Mouse (Mus musculus): Measurements from ENCODE around the gene Cenpm.
"Not testable (repeated sequence)": the region's sequence is repeated elsewhere in the genome, so short reads cannot be mapped to it uniquely, and the experiment has no call there.

The Cenpm gene

DNA sequence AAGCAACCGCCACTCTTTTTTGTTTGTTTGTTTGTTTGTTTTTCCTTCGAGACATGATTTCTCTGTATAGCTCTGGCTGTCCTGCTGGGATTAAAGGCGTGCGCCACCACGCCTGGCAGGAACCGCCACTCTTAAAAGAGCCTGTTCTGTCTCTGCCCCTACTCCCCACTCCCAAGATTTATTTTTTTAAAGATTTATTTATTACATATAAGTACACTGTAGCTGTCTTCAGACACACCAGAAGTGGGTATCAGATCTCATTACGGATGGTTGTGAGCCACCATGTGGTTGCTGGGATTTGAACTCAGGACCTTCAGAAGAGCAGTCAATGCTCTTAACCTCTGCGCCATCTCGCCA, 235 bp upstream of the Cenpm start:
- in situ Hi-C loops (cut with MboI, MseI) = not testable (repeated sequence)

DNA sequence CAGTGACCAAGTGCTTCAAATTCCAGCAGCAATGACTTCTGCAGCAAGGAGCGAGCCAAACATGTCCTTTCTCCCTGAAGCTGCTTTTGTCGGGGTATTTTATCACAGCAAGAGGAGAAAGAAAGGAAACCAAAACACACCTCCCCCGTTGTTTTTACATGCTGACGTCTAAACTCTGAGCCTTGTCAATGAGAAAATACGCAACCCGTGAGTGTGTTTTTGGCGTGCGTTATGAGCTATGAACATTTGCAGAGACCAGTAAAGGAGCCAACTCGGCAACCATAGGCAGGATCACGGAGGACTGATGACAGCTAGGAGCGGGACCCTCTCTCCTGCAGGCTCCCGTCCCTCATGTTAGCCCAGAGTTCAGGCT, 820 bp downstream of the Cenpm start:
- in situ Hi-C loops (cut with MboI, MseI) = no loop called here

DNA sequence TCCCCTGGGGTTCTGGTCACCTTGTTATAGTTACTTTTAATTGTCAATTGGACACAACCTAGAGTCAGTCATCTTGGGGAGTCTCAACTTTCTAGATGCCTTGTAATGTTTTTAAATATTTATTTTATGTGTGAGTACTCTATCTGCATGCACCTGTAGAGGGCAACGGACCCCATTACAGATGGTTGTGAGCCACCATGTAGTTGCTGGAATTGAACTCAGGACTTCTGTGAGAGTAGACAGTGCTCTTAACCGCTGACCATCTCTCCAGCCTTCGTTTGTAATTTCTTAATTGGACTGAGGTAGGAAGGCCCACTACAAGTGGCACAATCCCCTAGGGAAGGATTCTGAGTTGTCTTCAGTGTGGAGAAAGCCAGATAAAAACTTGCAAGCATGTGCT, 1.2 kb downstream of the Cenpm start:
- in situ Hi-C loops (cut with MboI, MseI) = no loop called here

DNA sequence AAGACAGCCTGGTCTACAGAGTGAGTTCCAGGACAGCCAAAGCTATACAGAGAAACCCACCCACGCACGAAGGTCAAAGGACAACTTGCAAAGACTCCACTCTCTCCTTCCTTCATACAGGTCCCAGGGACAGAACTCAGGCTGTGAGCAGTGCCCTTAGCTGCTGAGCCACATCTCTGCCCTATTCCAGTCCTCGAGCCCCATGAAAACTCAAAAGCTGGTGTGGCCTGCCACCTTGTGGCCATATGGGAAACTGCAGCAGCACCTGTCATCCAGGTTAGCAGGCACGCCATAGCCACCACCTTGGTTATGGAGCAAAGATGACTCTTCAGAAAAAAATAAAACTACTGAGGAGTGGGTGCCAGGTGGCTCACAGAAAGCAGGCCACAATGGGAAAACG, 8.0 kb downstream of the Cenpm start:
- in situ Hi-C loops (cut with MboI, MseI) = loop anchor here in 1 of 2 experiments (10.0 kb wide), 1 partner anchor 172 kb away; the partner anchor contains the start of gene Mei1

DNA sequence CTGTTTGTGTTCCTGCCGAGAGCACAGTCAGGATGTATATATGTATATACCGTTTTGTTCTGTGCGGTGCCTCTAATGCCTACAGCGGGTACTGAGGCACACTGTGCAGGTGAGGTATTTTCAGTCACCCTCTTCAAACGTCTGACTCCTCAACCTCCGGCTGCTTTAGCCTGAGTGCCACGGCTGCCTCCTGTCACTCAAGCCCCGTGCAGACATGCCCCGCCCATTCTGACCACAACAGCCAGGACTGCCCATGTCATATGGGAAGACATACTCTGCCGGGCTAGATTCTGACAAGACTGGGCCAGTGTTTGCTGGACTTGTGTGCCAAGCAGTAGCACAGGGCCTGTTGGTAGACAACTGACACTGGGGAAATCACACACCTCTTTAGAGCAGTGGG, 8.9 kb downstream of the Cenpm start:
- in situ Hi-C loops (cut with MboI, MseI) = loop anchor here in 1 of 2 experiments (10.0 kb wide), 1 partner anchor 171 kb away; the partner anchor contains the start of gene Mei1

DNA sequence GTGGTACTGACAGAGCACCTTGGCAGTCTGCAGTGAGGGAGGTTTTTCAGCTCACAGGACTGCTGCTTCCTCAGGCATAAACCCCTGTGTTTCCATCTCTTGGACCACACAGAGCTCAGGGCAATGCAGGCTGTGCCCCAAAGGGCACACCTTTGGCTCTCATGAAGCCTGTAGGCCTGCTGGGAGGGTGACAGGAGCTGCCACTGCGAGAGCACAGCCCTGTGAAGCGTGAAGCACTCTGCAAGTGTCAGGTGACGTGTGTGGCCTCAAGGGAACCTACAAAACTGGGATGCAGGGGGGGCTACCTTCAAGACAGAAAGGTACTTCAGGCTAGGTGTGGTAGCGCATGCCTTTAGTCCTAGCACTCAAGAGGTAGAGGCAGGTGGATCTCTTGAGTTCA, 11.9 kb downstream of the Cenpm start:
- in situ Hi-C loops (cut with MboI, MseI) = loop anchor here in 1 of 2 experiments (10.0 kb wide), 1 partner anchor 168 kb away; the partner anchor contains the start of gene Mei1

DNA sequence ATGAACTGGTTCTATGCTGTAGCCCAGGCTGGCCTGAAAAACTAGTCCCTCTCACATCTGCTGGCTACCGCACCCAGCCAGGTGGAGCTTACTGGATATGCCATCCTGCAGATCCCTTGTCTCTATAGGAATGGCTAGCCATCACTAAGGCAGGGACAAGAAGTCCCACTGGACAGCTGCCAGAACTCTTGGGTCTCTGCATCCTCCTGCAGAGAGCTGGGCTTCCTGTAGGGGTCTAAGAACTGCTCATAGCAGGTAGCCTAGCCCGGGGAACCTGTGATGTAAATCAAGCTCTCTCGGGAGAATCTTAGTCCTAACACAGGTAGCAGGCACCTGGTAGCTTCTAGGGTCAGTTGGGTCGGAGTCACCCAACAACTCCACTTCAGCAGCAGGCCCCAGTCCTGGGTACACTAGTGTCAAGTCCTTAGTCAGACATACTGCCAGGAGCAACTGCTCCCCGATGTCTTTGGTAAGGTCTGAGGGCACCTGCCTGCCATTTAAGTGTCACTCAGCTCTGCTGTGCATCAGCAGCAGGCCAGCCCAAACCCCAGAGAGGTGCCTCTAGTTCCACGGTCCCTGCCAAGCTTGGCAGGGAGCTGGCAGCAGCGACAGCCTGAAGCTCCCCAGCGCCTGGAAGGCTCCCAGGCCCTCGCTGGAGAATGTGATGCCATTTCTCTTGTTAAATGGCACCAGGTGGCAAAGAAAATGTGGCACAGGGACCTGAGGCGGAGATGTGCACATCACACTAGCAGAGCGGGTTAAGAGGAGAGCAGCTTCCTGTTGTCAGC, 12.8 kb downstream of the Cenpm start:
- in situ Hi-C loops (cut with MboI, MseI) = loop anchor here in 1 of 2 experiments (10.0 kb wide), 1 partner anchor 167 kb away; the partner anchor contains the start of gene Mei1

DNA sequence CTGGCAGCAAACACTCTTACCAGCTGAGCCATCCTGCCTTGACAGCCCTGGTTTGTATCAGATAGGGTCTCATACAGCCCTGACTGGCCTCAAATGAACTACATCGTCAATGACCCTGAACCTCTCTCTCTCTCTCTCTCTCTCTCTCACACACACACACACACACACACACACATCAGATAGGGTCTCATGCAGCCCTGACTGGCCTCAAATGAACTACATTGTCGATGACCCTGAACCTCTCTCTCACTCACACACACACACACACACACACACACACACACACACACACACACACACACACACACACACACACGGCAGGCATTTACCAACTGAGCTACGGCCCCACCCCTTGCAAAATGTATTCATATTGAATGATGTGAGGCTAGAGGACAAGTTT, 13.4 kb downstream of the Cenpm start:
- in situ Hi-C loops (cut with MboI, MseI) = loop anchor here in 1 of 2 experiments (10.0 kb wide), 1 partner anchor 166 kb away; the partner anchor contains the start of gene Mei1

DNA sequence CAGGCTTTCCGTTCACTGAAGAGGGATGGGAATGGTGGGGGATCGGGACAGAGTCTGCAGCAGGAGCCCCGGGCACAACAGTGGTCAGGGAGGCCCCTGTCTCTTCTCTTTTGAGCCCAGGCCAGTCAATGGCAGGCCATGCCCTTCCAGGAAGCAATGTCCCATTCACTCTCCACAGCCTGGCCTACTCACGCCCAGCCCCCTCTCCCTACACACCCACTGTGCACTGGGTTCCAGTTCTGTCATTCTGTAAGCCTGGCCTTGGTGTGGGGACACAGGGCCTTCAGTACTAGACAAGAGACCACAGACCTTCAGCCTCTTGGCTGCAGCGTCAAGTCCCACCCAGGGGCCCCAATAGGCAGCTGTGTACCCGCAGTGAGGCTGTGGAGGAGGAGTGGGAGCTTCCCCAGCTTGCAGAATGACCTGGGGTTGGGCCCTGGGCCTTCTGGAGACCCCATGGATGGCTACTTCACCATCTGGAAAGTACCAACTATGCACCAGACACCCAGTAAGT, 14.4 kb downstream of the Cenpm start:
- in situ Hi-C loops (cut with MboI, MseI) = loop anchor here in 1 of 2 experiments (10.0 kb wide), 1 partner anchor 165 kb away; the partner anchor contains the start of gene Mei1

DNA sequence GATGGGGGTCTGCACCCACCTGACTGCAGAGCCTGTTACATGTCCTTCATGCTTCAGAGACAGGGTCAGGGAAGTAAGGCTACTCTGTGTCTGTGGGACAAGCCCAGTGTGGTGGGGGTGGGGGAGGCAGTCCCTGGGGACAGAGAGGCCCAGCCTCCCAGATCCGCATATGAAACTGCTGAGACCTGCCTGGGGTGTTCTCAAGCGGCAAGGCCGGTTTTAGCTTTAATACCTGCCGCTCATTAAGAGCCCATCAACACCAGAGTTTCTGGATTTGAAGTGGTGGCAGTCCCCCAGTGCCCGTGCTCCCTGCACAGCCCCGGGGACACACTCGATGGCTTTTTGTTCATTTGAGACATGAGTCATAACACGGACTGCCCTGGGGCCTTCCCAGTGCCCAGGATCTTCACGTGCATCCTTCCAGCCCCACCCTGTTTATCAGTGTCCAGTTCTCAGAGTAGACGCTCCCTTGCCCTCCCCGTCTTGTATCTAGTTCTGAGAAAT, 15.0 kb downstream of the Cenpm start:
- in situ Hi-C loops (cut with MboI, MseI) = loop anchor here (5.0 to 10.0 kb wide), 4 partner anchors 92 to 165 kb away; partner anchors contain the start of gene Mei1 (in 2 of the 2)

DNA sequence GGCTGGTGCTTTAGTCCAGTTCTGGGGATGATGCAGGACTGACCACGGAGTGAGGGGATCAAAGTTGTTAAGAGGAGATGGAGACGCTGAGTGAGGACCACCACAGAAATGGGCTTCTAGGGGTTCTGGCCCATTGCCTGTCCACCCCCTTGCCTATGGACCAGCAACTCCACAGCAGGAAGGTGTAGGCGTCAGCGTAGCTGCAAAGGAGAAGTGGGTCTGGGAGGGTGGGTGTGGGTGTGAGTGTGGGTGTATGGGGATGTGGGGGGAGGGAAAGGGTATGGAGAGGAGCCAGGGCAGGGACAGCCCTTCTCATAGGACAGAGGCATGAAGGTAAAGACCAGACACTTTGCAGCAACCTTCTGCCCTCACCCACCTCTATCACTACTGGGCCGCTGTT, 18.8 kb downstream of the Cenpm start:
- in situ Hi-C loops (cut with MboI, MseI) = loop anchor here (5.0 kb wide), 3 partner anchors 88 to 158 kb away; partner anchors contain the start of gene Mei1 (in 1 of the 2)

DNA sequence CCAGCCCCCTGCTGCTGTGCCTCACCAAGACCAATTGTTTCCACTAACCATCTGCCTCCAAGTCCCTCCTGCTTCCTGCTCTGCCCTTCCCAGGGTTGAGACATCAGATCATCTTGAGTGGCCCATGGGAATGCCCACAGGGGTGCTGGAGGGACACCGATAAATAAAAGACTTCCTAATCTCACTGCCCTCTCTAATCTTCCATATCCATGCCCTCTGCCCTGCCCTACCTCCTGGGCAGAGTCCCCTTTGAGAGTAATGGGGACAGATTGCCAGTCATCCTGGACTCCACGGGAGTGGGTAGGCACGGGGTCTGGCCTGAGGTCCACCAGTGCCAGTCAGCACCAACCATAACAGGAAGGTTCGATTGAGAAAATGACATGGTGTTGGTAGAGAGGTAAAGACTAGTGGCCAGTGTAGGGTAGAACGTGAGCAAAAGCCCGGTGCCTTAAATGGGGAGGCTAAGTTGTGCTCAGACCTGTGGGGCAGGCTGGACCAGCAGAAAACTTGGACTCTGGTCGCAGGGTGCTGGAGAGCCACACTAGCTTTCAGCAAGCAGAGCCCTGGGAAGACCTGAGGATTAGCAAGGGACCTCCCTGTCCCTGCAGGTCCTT, 19.8 kb downstream of the Cenpm start:
- in situ Hi-C loops (cut with MboI, MseI) = loop anchor here (5.0 kb wide), 3 partner anchors 87 to 157 kb away; partner anchors contain the start of gene Mei1 (in 1 of the 2)

DNA sequence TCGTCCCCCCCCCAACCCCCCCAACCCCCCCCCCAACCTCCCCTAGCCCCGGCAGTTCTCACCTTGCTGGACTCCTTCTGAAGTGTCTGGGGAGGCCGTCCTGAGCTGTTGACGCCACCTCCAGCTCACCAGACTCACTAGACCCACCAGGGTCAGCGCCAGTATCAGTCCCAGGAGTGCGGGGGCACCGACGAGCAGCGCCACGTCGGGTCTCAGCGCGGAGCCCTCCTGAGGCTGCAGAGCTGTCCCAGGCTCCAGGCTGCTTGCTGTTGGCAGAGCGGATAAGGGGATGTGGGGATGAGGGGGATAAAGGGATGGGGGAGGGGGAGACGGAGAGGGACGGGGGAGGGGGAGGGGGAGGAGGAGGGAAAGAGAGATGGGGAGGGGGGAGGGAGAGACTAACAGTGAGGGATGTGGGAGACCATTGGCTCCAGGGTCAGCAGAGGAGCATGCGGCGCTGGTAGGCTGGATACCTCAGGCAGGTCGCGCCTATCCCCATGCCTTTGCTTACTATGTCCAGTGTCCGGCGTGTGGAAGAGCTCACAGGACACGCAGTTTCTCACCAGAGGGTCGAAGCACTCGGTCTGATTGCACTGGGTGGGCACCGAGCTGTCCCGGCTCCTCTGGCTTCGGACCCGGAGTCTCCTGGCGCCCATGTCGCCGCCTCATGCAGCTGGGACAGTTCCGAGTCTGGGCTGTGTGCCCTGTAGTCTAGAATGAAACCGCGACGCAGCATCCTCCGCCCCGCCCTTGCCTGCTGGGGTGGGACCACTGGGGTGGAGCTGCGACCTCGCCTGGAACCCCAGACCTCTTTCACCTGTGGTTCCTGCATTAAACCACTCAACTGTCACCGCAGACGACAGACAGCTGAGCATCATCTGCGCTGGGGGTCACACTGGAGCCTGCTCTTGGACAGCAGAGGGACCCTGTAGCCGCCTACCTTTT, 20.6 kb downstream of the Cenpm start, which contains the start of gene Tnfrsf13c:
TSS of gene Tnfrsf13c (minus strand) at position 713 of the 945 bp plus-strand sequence.
- in situ Hi-C loops (cut with MboI, MseI) = no loop called here

DNA sequence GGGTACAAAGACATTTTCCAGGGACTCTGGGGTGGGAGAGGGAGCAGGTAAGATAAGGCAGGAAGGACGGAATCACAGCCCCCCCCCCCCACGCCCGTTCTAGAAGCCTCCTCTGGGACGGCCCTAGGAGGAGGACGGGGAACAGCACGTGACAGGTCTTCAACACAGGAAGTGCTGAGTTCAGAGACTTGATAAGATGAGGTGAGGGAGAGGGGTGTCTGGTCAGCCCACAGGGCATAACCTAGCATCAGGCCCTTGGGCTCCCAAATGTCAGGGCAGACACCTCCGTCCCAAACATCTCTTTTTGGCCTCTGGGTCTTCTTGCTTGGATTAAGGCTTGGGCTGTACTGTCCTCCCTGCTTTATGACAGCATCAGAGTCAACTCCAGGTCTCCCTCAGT, 21.3 kb downstream of the Cenpm start:
- in situ Hi-C loops (cut with MboI, MseI) = no loop called here

DNA sequence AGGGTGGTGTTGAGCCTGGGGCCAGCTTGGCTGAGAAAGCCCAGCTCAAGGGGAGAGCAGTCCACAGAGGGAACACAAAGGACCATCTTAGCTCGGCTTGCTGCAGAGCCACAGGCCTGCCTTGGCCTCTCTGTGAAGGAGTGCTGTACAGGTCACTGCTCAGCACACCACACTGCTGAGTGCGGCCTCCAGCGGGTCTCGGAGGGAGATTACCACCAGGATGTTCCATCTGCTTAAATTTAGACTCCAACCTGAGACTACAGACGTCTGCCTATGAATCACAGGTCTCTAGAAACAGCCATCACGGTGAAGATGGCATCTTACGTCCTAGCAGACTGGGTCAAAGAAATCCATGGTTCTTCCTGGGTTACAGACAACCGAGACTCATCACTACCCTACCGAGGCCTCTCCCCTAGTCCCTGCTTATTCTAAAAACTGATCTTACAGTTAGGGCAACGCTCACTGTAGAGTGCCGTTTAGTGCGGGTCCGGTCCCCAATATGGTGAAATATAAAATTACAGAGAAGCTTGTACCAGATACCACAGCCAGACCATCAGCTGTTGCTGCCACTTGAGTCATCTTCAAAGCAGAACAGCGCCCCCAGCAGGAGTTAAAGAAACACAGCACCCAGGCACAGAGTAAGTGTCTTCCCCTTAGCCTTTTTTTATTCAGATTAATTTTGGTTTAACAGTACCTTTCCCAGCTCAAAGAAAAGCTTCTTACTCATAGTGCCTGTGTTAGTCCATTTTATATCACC, 23.3 kb downstream of the Cenpm start:
- in situ Hi-C loops (cut with MboI, MseI) = no loop called here

DNA sequence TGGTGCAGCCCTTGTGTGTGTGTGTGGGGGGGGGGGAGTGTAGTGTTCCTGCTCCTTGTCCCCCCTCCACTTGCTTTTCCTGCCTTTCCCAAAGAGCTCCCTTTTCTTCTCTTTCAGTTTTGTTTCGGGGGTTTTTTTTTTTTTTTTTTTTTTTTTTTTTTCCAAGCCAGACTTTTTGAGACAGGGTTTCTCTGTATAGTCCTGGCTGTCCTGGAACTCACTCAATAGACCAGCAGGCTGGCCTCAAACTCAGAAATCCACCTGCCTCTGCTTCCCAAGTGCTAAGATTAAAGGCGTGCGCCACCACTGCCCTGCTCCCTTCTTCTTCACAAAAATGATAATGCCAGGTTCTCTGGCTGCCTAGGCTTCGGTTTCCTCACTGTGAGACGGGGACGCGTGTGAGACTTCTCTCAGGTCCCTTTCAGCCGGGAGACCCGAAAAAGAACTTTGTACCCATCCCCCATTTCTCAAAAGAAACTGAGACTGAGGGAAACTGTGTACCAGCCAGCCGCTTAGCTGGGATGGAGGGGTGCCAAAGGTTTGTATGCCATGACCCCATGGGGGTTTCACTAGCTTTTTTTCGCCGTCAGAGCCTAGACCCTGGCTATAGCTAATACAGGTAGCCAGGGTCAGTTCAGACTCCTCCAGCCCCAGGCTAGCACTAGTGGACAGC, 24.4 kb downstream of the Cenpm start:
- in situ Hi-C loops (cut with MboI, MseI) = no loop called here

DNA sequence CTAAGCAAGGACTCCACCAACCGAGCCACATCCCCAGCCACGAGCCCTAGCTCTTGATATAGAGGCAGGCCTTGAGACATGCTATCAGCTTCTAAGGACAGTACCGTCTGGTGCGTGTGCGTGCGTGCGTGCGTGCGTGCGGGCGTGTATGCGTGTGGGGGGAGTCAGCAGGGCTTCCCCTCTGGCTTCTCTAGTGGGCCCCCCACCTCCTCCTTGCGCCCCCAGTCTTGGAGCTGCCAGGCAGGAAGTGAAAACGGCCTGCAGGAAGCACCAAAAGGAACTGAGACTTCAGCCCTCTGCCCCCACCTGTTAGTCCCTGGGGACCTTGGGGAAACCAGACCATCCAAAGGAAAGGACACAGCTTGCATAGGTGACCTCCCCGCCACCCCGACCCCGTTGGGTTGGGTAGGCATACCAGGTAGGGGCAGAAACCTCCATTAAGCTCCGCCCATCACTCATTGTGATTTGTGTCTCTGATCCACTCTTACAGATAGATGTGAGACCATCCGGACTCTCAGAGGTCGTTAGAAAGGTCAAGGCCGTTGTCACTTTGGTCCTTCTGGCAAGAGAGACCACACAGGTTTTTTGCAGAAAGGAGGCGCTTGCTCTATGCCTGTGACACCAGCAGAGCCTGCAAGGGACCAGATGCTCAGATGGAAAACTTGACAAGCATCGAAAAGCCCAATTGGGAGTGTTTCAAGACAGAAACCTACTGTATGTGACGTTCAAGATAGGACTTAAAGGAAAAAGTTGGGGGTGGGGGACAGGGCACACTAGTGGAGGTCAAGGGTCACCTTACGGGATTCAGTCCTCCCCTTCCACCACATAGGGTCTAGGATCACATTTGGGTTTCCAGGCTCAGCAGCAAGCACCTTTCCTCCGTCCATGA, 25.5 kb downstream of the Cenpm start:
- in situ Hi-C loops (cut with MboI, MseI) = no loop called here

DNA sequence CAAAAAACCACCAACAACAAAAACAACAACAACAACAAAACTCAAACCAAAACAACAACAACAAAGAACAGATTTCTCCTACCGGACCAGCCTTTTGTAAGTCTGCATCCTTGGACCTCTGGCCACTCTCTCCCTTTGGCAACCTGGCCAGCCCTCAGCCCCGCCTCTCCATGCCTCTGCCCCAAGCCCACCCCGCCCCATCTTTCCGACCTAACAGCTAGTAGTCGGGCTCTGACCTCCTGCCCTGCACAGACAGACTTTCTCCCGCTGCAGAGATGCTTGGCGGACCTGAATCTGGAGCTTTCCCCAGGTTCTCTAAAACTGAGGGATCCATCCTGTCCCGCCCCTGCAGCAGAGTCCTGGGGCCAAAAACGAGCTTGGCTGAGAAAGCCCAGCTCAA, 26.6 kb downstream of the Cenpm start:
- in situ Hi-C loops (cut with MboI, MseI) = no loop called here

DNA sequence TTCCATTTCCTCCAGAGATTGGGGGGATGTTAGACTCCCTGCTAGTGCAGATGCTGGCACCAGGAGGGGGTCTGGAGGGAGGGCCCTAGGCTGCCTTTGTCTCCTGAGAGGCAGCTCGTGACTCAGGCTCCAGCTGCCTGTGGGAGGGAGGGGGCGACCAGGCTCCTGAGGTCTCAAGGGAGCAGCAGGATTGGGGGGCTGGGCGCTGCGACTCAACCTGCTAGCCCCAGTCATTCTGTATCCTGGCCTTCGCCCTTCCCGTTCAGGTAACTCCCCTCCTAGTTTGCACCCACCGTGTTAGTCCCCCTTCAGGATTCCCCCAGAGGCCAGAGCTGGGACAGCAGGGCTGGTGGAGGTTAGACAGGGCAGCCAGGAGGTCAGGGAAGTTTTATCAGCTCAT, 27.5 kb downstream of the Cenpm start:
- in situ Hi-C loops (cut with MboI, MseI) = no loop called here
